Mouse (Mus musculus): Measurements from ENCODE around the gene Suco. TPM values are rescaled to one million over a fixed set of nuclear protein-coding genes. Genes with fewer than 3 reads are reported as not detected.

The Suco gene
- polyA plus RNA-seq (2014; fragmentation: Nextera tagmentation; extraction: Ambion mirVana): 20.1 and 27.9 TPM in 2 replicates

GRCm38 (mm10) chr1:161876553-161877447 lies at the start of gene Suco:
Suco (minus strand) TSS chr1:161876682.
- Histone ChIP-seq H3K4me2 (peak within 1 kb of the TSS; percentile 75), H3K36me3 (ENCODE audit: insufficient read depth) (no peaks in the 10 kb centered on the region), H3K4me1 (ENCODE audit: insufficient read depth) (peaks cover 2% of the 10 kb centered on the region; the same call in 1 of the 2 replicates), H3K4me3 (ENCODE audit: low read depth, low read length) (peak within 1 kb of the TSS; percentile 81), H3K9ac (peak within 1 kb of the TSS; percentile 94), H3K9me3 (ENCODE audit: low read depth, low read length) (no peaks in the 10 kb centered on the region), H3K27ac (ENCODE audit: low read depth) (peak within 1 kb of the TSS; percentile 99), H3K27me3 (ENCODE audit: insufficient read depth, low read length) (no peaks in the 10 kb centered on the region)
- TF ChIP-seq CTCF (IDR thresholded peaks at IDR 0.05; ENCODE audit: low read depth): no peak
- WGBS: under 1% methylated on average over 65 of the region's 74 CpGs
- DNase-seq (peak; percentile 100), ATAC-seq (ENCODE audit: insufficient read depth) (peak; percentile 99)

GRCm38 (mm10) chr1:161925281-161925805 lies 48.9 kb upstream of the Suco start:
- WGBS: 71% methylated on average over 13 of the region's 13 CpGs
- Histone ChIP-seq H3K9ac (no peak overlapping the region), H3K4me1 (ENCODE audit: insufficient read depth) (no peaks in the 10 kb centered on the region), H3K27ac (ENCODE audit: low read depth) (no peak overlapping the region), H3K9me3 (ENCODE audit: low read depth, low read length) (no peaks in the 10 kb centered on the region), H3K27me3 (ENCODE audit: insufficient read depth, low read length) (no peaks in the 10 kb centered on the region), H3K36me3 (ENCODE audit: insufficient read depth) (no peaks in the 10 kb centered on the region), H3K4me3 (ENCODE audit: low read depth, low read length) (no peak overlapping the region), H3K4me2 (no peak overlapping the region)
- DNase-seq: peak; percentile 30
- no peak for TF ChIP-seq CTCF (IDR thresholded peaks at IDR 0.05; ENCODE audit: low read depth)
- ATAC-seq (ENCODE audit: insufficient read depth): no peak; the same call in 1 of the 2 replicates

GRCm38 (mm10) chr1:161924321-161924720 lies 47.8 kb upstream of the Suco start:
- no peak for TF ChIP-seq CTCF (IDR thresholded peaks at IDR 0.05; ENCODE audit: low read depth)
- no peak for DNase-seq
- H3K4me1 ChIP-seq (ENCODE audit: insufficient read depth): no peaks in the 10 kb centered on the region
- no peaks in the 10 kb centered on the region for H3K27me3 ChIP-seq (ENCODE audit: insufficient read depth, low read length)
- no peak overlapping the region for H3K9ac ChIP-seq
- H3K4me3 ChIP-seq (ENCODE audit: low read depth, low read length): no peak overlapping the region
- no peak for ATAC-seq (ENCODE audit: insufficient read depth)
- H3K27ac ChIP-seq (ENCODE audit: low read depth): no peak overlapping the region
- no peaks in the 10 kb centered on the region for H3K36me3 ChIP-seq (ENCODE audit: insufficient read depth)
- WGBS: 70% methylated on average over 3 of the region's 3 CpGs
- H3K4me2 ChIP-seq: no peak overlapping the region
- H3K9me3 ChIP-seq (ENCODE audit: low read depth, low read length): no peaks in the 10 kb centered on the region

- H3K4me3 ChIP-seq (ENCODE audit: low read depth, low read length): no peak overlapping the region
- no peak overlapping the region for H3K4me2 ChIP-seq
- no peaks in the 10 kb centered on the region for H3K27me3 ChIP-seq (ENCODE audit: insufficient read depth, low read length)
- H3K27ac ChIP-seq (ENCODE audit: low read depth): no peak overlapping the region
- H3K36me3 ChIP-seq (ENCODE audit: insufficient read depth): no peaks in the 10 kb centered on the region
- no peak for ATAC-seq (ENCODE audit: insufficient read depth)
- no peak for TF ChIP-seq CTCF (IDR thresholded peaks at IDR 0.05; ENCODE audit: low read depth)
- no peak for DNase-seq
- no peaks in the 10 kb centered on the region for H3K4me1 ChIP-seq (ENCODE audit: insufficient read depth)
- H3K9ac ChIP-seq: no peak overlapping the region
- 81% methylated on average over 6 of the region's 6 CpGs for WGBS
- H3K9me3 ChIP-seq (ENCODE audit: low read depth, low read length): no peaks in the 10 kb centered on the region
Measured at GRCm38 (mm10) chr1:161921928-161922327, 45.4 kb upstream of the Suco start.

GRCm38 (mm10) chr1:161920475-161921454 lies 44.3 kb upstream of the Suco start:
- Histone ChIP-seq H3K4me1 (ENCODE audit: insufficient read depth) (no peaks in the 10 kb centered on the region), H3K36me3 (ENCODE audit: insufficient read depth) (no peaks in the 10 kb centered on the region), H3K9ac (no peak overlapping the region), H3K27ac (ENCODE audit: low read depth) (no peak overlapping the region), H3K9me3 (ENCODE audit: low read depth, low read length) (no peaks in the 10 kb centered on the region), H3K4me2 (no peak overlapping the region), H3K27me3 (ENCODE audit: insufficient read depth, low read length) (no peaks in the 10 kb centered on the region), H3K4me3 (ENCODE audit: low read depth, low read length) (no peak overlapping the region)
- no peak for DNase-seq
- TF ChIP-seq CTCF (IDR thresholded peaks at IDR 0.05; ENCODE audit: low read depth): no peak
- WGBS: 85% methylated on average over 9 of the region's 9 CpGs
- ATAC-seq (ENCODE audit: insufficient read depth): no peak

- 85% methylated on average over 2 of the region's 2 CpGs for WGBS
- no peak overlapping the region for H3K27ac ChIP-seq (ENCODE audit: low read depth)
Measured at GRCm38 (mm10) chr1:161919594-161919993, 43.1 kb upstream of the Suco start.

More at GRCm38 (mm10) chr1:161919594-161919993, 43.1 kb upstream of the Suco start:
- H3K9me3 ChIP-seq (ENCODE audit: low read depth, low read length): no peaks in the 10 kb centered on the region
- ATAC-seq (ENCODE audit: insufficient read depth) (no peak), DNase-seq (no peak)
- TF ChIP-seq CTCF (IDR thresholded peaks at IDR 0.05; ENCODE audit: low read depth): no peak
- no peaks in the 10 kb centered on the region for H3K36me3 ChIP-seq (ENCODE audit: insufficient read depth)
- no peak overlapping the region for H3K4me3 ChIP-seq (ENCODE audit: low read depth, low read length)
- no peaks in the 10 kb centered on the region for H3K27me3 ChIP-seq (ENCODE audit: insufficient read depth, low read length)
- no peak overlapping the region for H3K4me2 ChIP-seq
- H3K9ac ChIP-seq: no peak overlapping the region
- no peaks in the 10 kb centered on the region for H3K4me1 ChIP-seq (ENCODE audit: insufficient read depth)

Measured in lung, embryonic 14.5 days (tissue).